Mouse (Mus musculus) erythroblast, embryonic 14.5 days (primary cell): ENCODE data around the gene Rpl22.

Source experiments
- GATA1 ChIP-seq: IDR thresholded peaks from 2 replicates; pipeline ENCODE4 v1.6.1; 2012; ENCODE audit warnings: low read length, inconsistent platforms, mixed read lengths
- TAL1 ChIP-seq: IDR thresholded peaks from 3 replicates; pipeline ENCODE4 v1.6.1; 2012; ENCODE audit warnings: low read length, inconsistent platforms, mixed read lengths

GRCm38 (mm10) chr4:152283186-152283950, 42.2 kb upstream of the Rpl22 start:
- TF ChIP-seq GATA1 (no peak), TAL1 (no peak)
